Mouse (Mus musculus): ENCODE results near the gene Kif5a. TPM values are rescaled to one million over a fixed set of nuclear protein-coding genes. Genes with fewer than 3 reads are reported as not detected.
"Not testable (repeated sequence)": the region's sequence is repeated elsewhere in the genome, so short reads cannot be mapped to it uniquely, and the experiment has no call there.

Gene Kif5a
- polyA plus RNA-seq, 1 experiment from 2014 or later = 2.3 TPM

GRCm38 (mm10) chr10:127196392-127196791, 66.8 kb downstream of the Kif5a start:
- TF ChIP-seq CTCF (IDR thresholded peaks at IDR 0.05; ENCODE audit: low read depth) (no peak), EP300 (optimal IDR thresholded peaks at IDR 0.05) (no peak)
- H3K4me3 ChIP-seq (ENCODE audit: low read depth, low read length) = peak overlapping the region; percentile 84
- DNase-seq (ENCODE audit: low spot score) (peak; percentile 50), ATAC-seq (ENCODE audit: low FRiP score, low TSS enrichment) (peak; percentile 78)
- H3K36me3 ChIP-seq (ENCODE audit: control insufficient read depth, insufficient read depth, low read length) = peaks cover 5% of the 10 kb centered on the region; the same call in 1 of the 2 replicates
- no peaks in the 10 kb centered on the region for H3K27me3 ChIP-seq (ENCODE audit: control insufficient read depth, insufficient read depth, low read length)
- no peaks in the 10 kb centered on the region for H3K4me1 ChIP-seq (replicated peaks; ENCODE audit: control insufficient read depth, insufficient read depth)
- 9% methylated on average over 5 of the region's 5 CpGs for WGBS
- H3K9ac ChIP-seq (ENCODE audit: low read length) = no peak overlapping the region
- H3K27ac ChIP-seq (replicated peaks) = peak overlapping the region; percentile 94
- no peaks in the 10 kb centered on the region for H3K9me3 ChIP-seq (ENCODE audit: control insufficient read depth, low read length)
- peak overlapping the region; percentile 97 for H3K4me2 ChIP-seq (replicated peaks; ENCODE audit: low read depth)

- Histone ChIP-seq H3K9me3 (ENCODE audit: control insufficient read depth, low read length) (no peaks in the 10 kb centered on the region), H3K36me3 (ENCODE audit: control insufficient read depth, insufficient read depth, low read length) (peaks cover 5% of the 10 kb centered on the region; the same call in 1 of the 2 replicates), H3K9ac (ENCODE audit: low read length) (peak within 1 kb of the TSS; percentile 83), H3K27ac (replicated peaks) (peak within 1 kb of the TSS; percentile 94), H3K27me3 (ENCODE audit: control insufficient read depth, insufficient read depth, low read length) (no peaks in the 10 kb centered on the region), H3K4me3 (ENCODE audit: low read depth, low read length) (peak within 1 kb of the TSS; percentile 84), H3K4me2 (replicated peaks; ENCODE audit: low read depth) (peak within 1 kb of the TSS; percentile 97), H3K4me1 (replicated peaks; ENCODE audit: control insufficient read depth, insufficient read depth) (no peaks in the 10 kb centered on the region; the same call in 1 of the 2 replicates)
- TF ChIP-seq CTCF (IDR thresholded peaks at IDR 0.05; ENCODE audit: low read depth) = no peak
- TF ChIP-seq EP300 (optimal IDR thresholded peaks at IDR 0.05) = no peak
- DNase-seq (ENCODE audit: low spot score) (peak; percentile 61), ATAC-seq (ENCODE audit: low FRiP score, low TSS enrichment) (peak; percentile 36)
- WGBS = under 1% methylated on average over 28 of the region's 47 CpGs
Measured at GRCm38 (mm10) chr10:127195328-127196129, 67.6 kb downstream of the Kif5a start, which contains the start of gene Dtx3. Gene Dtx3 (minus strand): TSS chr10:127195728.

- DNase-seq (ENCODE audit: low spot score) (peak; percentile 64), ATAC-seq (ENCODE audit: low FRiP score, low TSS enrichment) (peak; percentile 35)
- Histone ChIP-seq H3K36me3 (ENCODE audit: control insufficient read depth, insufficient read depth, low read length) (peaks cover 5% of the 10 kb centered on the region; the same call in 1 of the 2 replicates), H3K4me3 (ENCODE audit: low read depth, low read length) (peak overlapping the region; percentile 84), H3K4me1 (replicated peaks; ENCODE audit: control insufficient read depth, insufficient read depth) (no peaks in the 10 kb centered on the region; the same call in 1 of the 2 replicates), H3K27ac (replicated peaks) (peak overlapping the region; percentile 94), H3K9ac (ENCODE audit: low read length) (peak overlapping the region; percentile 83), H3K27me3 (ENCODE audit: control insufficient read depth, insufficient read depth, low read length) (no peaks in the 10 kb centered on the region), H3K4me2 (replicated peaks; ENCODE audit: low read depth) (peak overlapping the region; percentile 97), H3K9me3 (ENCODE audit: control insufficient read depth, low read length) (no peaks in the 10 kb centered on the region)
- no peak for TF ChIP-seq EP300 (optimal IDR thresholded peaks at IDR 0.05)
- TF ChIP-seq CTCF (IDR thresholded peaks at IDR 0.05; ENCODE audit: low read depth) = no peak
- 10% methylated on average over 22 of the region's 22 CpGs for WGBS
Measured at GRCm38 (mm10) chr10:127194428-127195327, 68.5 kb downstream of the Kif5a start.

- no peaks in the 10 kb centered on the region for H3K27me3 ChIP-seq (ENCODE audit: control insufficient read depth, insufficient read depth, low read length)
- TF ChIP-seq EP300 (optimal IDR thresholded peaks at IDR 0.05) (no peak), CTCF (IDR thresholded peaks at IDR 0.05; ENCODE audit: low read depth) (no peak)
- H3K36me3 ChIP-seq (ENCODE audit: control insufficient read depth, insufficient read depth, low read length) = peaks cover 5% of the 10 kb centered on the region; the same call in 1 of the 2 replicates
- H3K9ac ChIP-seq (ENCODE audit: low read length) = no peak overlapping the region
- DNase-seq (ENCODE audit: low spot score) (no peak), ATAC-seq (ENCODE audit: low FRiP score, low TSS enrichment) (no peak)
- no peaks in the 10 kb centered on the region; the same call in 1 of the 2 replicates for H3K4me1 ChIP-seq (replicated peaks; ENCODE audit: control insufficient read depth, insufficient read depth)
- 84% methylated on average over 8 of the region's 9 CpGs for WGBS
- no peak overlapping the region for H3K27ac ChIP-seq (replicated peaks)
- no peak overlapping the region for H3K4me3 ChIP-seq (ENCODE audit: low read depth, low read length)
- H3K4me2 ChIP-seq (replicated peaks; ENCODE audit: low read depth) = no peak overlapping the region
- H3K9me3 ChIP-seq (ENCODE audit: control insufficient read depth, low read length) = no peaks in the 10 kb centered on the region
Measured at GRCm38 (mm10) chr10:127193011-127193410, 70.1 kb downstream of the Kif5a start.

GRCm38 (mm10) chr10:127192057-127192328, 71.2 kb downstream of the Kif5a start:
- not testable (repeated sequence) for H3K36me3 ChIP-seq (ENCODE audit: control insufficient read depth, insufficient read depth, low read length); H3K27ac ChIP-seq (replicated peaks); H3K27me3 ChIP-seq (ENCODE audit: control insufficient read depth, insufficient read depth, low read length); H3K4me1 ChIP-seq (replicated peaks; ENCODE audit: control insufficient read depth, insufficient read depth); H3K4me3 ChIP-seq (ENCODE audit: low read depth, low read length); H3K9ac ChIP-seq (ENCODE audit: low read length); H3K4me2 ChIP-seq (replicated peaks; ENCODE audit: low read depth); DNase-seq (ENCODE audit: low spot score); H3K9me3 ChIP-seq (ENCODE audit: control insufficient read depth, low read length); ATAC-seq (ENCODE audit: low FRiP score, low TSS enrichment)
- WGBS = 81% methylated on average over 1 of the region's 1 CpGs
